ENCODE assay signal across 27 mouse cellular contexts in the genomic region with DNA sequence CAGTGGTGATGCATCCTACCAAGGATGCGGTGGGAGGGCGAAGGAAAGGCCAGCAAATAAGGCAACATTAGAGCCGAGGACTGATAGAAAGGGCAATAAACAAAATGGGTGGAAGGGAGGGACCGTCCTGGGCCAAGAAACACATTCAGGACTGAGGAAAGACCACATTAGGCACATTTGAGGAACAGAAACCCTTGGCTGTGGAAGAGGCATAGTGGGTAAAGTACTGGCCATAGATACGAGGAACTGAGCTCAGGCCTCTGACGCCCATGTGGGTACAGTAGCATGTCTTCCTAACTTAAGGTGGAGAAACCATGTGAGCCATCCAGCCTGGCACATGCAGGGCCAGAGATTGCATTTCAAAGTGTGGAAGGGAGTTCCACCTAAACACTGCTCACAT. TPM values are rescaled to one million over a fixed set of nuclear protein-coding genes. Genes with fewer than 3 reads are reported as not detected.
DNase-seq lines count a peak whose midpoint lies in the region; ATAC-seq and TF ChIP-seq lines count a peak whose summit lies in the region.
"Had no signal": no experiment of that assay in that cellular context is flagged by ENCODE, and none has a peak within 500 bp of the region (broad histone marks: within the 10 kb centered on the region; RNA-seq: fewer than 3 reads in every experiment).

No protein-coding gene starts in this region.

- H3K9me3 ChIP-seq in heart, embryonic 11.5 days (replicated peaks; ENCODE audit: control insufficient read depth, low read length) = no peaks in the 10 kb centered on the region
- H3K9me3 ChIP-seq: forebrain, embryonic 12.5 days; limb, embryonic 13.5 days had no signal

- no peak overlapping the region for H3K27ac ChIP-seq in heart, embryonic 11.5 days (ENCODE audit: low read depth, low read length)
- peak overlapping the region; percentile 79 for H3K27ac ChIP-seq in bone marrow macrophage, adult 2 months (ENCODE audit: insufficient read depth, low read depth, low read length)
- H3K27ac ChIP-seq: forebrain, embryonic 12.5 days; limb, embryonic 13.5 days had no signal

- no peak overlapping the region for H3K4me3 ChIP-seq in heart, embryonic 11.5 days (ENCODE audit: low read depth, low read length)
- peak overlapping the region; percentile 37 for H3K4me3 ChIP-seq in bone marrow macrophage, adult 2 months (ENCODE audit: insufficient read depth, low read length)
- H3K4me3 ChIP-seq: forebrain, embryonic 12.5 days; limb, embryonic 13.5 days had no signal

- H3K4me1 ChIP-seq in heart, embryonic 11.5 days (ENCODE audit: control insufficient read depth, insufficient read depth, low read length) = no peaks in the 10 kb centered on the region
- H3K4me1 ChIP-seq in bone marrow macrophage, adult 2 months (ENCODE audit: control insufficient read depth, insufficient read depth, low read length) = peaks cover 23% of the 10 kb centered on the region
- H3K4me1 ChIP-seq: forebrain, embryonic 12.5 days; limb, embryonic 13.5 days had no signal

- no peak overlapping the region for H3K4me2 ChIP-seq in heart, embryonic 11.5 days
- H3K4me2 ChIP-seq: forebrain, embryonic 12.5 days; limb, embryonic 13.5 days had no signal

- no peak for TF ChIP-seq POLR2A in bone marrow macrophage, adult 2 months (IDR thresholded peaks at IDR 0.05; ENCODE audit: borderline replicate concordance, low read depth, low read length)

- no peak for ATAC-seq in heart, embryonic 11.5 days (replicated peaks; ENCODE audit: insufficient number of reproducible peaks, low FRiP score, low TSS enrichment)
- ATAC-seq in megakaryocyte progenitor cell, adult 5-6 weeks (replicated peaks; ENCODE audit: poor library complexity) = peak; percentile 87
- ATAC-seq: midbrain, embryonic 16.5 days had no signal

- no peaks in the 10 kb centered on the region for H3K27me3 ChIP-seq in heart, embryonic 11.5 days (ENCODE audit: control insufficient read depth, insufficient read depth, low read length)
- H3K27me3 ChIP-seq: forebrain, embryonic 12.5 days; limb, embryonic 13.5 days had no signal

- TF ChIP-seq CTCF in bone marrow macrophage, adult 2 months (IDR thresholded peaks at IDR 0.05; ENCODE audit: low read depth, low read length) = no peak

- H3K36me3 ChIP-seq in heart, embryonic 11.5 days (ENCODE audit: control insufficient read depth, insufficient read depth, low read length) = no peaks in the 10 kb centered on the region
- H3K36me3 ChIP-seq: forebrain, embryonic 12.5 days; limb, embryonic 13.5 days had no signal

- intact Hi-C loops in left cerebral cortex, postnatal 10 days (cut with DNase I) = loop anchor here (5.0 kb wide), 1 partner anchor 32 kb away; no protein-coding TSS in a partner anchor

- DNase-seq in heart, adult 11 months = peak; percentile 95
- DNase-seq in lung, postnatal 25 days (ENCODE audit: low spot score) = peak; percentile 16
- DNase-seq in lung, postnatal 4 days = no peak
- no peak for DNase-seq in left cerebral cortex, adult 11 months (ENCODE audit: low spot score)
- no peak for DNase-seq in left cerebral cortex, postnatal 10 days (ENCODE audit: extremely low spot score in 1 of 2, low spot score in 2 of 2)
- DNase-seq: adrenal gland, postnatal 14 days; cerebellum, adult 18-20 months; gastrocnemius, postnatal 14 days; heart, postnatal 10 days; kidney, adult 8-10 months; kidney, postnatal 25 days had no signal

- 85% methylated on average over 6 of the region's 6 CpGs for WGBS in heart, embryonic 11.5 days (ENCODE audit: insufficient replicate concordance)

- H3K9ac ChIP-seq in heart, embryonic 11.5 days (ENCODE audit: low read depth, low read length) = no peak overlapping the region
- H3K9ac ChIP-seq: forebrain, embryonic 12.5 days; limb, embryonic 13.5 days had no signal

RNA-seq across cellular contexts. Expression of a gene that starts 3.2 kb away (rescaled TPM):
- 5.4 and 6.2 TPM in 2 replicates for polyA plus RNA-seq in heart, embryonic 11.5 days (2014; fragmentation: Nextera tagmentation; extraction: Ambion mirVana)
- polyA plus RNA-seq in bone marrow macrophage, adult 2 months (2012; ENCODE audit: insufficient read depth, insufficient read length, missing spikeins) = 5,285 and 5,524 TPM in 2 replicates
- total RNA-seq in megakaryocyte progenitor cell, adult 5-6 weeks (2015) = 43.7 and 64.7 TPM in 2 replicates
- total RNA-seq in megakaryocyte progenitor cell, adult 5-6 weeks (2017) = 73.6 and 105 TPM in 2 replicates
- total RNA-seq in left cerebral cortex, postnatal 10 days (2021) = 10 to 100 TPM; 18.5 to 19.0 TPM
- total RNA-seq: MEL had no signal

RNA-seq across cellular contexts. Expression of a gene that starts 29.7 kb away (rescaled TPM):
- polyA plus RNA-seq in heart, embryonic 11.5 days (2014; fragmentation: Nextera tagmentation; extraction: Ambion mirVana) = 0.65 TPM in 1 of 2 replicates, not detected in the other
- polyA plus RNA-seq in bone marrow macrophage, adult 2 months (2012; ENCODE audit: insufficient read depth, insufficient read length, missing spikeins) = not detected in 2 replicates
- total RNA-seq in megakaryocyte progenitor cell, adult 5-6 weeks (2015) = not detected in 2 replicates
- not detected in 2 replicates for total RNA-seq in megakaryocyte progenitor cell, adult 5-6 weeks (2017)
- total RNA-seq in left cerebral cortex, postnatal 10 days (2021) = not detected
- total RNA-seq: adrenal gland, postnatal 14 days; gastrocnemius, postnatal 14 days; heart, postnatal 10 days; layer of hippocampus, postnatal 10 days; left cerebral cortex, postnatal 14 days; megakaryocyte-erythroid progenitor cell, adult 5-6 weeks; MEL had no signal
- polyA plus RNA-seq: cortical plate, adult 2 months; embryonic facial prominence, embryonic 11.5 days; forebrain, embryonic 12.5 days; hindbrain, embryonic 11.5 days; limb, embryonic 13.5 days; liver, embryonic 16.5 days; midbrain, embryonic 16.5 days; small intestine, adult 2 months; stomach, embryonic 16.5 days had no signal

RNA-seq across cellular contexts. Expression of a gene that starts 30.8 kb away (rescaled TPM):
- 9.9 and 14.0 TPM in 2 replicates for polyA plus RNA-seq in heart, embryonic 11.5 days (2014; fragmentation: Nextera tagmentation; extraction: Ambion mirVana)
- 10.9 and 12.6 TPM in 2 replicates for polyA plus RNA-seq in bone marrow macrophage, adult 2 months (2012; ENCODE audit: insufficient read depth, insufficient read length, missing spikeins)
- 0.17 and 0.49 TPM in 2 replicates for total RNA-seq in megakaryocyte progenitor cell, adult 5-6 weeks (2015)
- total RNA-seq in megakaryocyte progenitor cell, adult 5-6 weeks (2017) = not detected in 2 replicates
- total RNA-seq in left cerebral cortex, postnatal 10 days (2021) = 10 to 100 TPM; 14.5 to 18.9 TPM
- total RNA-seq: megakaryocyte-erythroid progenitor cell, adult 5-6 weeks had no signal

RNA-seq across cellular contexts. Expression of a gene that starts 58.9 kb away (rescaled TPM):
- 27.8 and 32.0 TPM in 2 replicates for polyA plus RNA-seq in heart, embryonic 11.5 days (2014; fragmentation: Nextera tagmentation; extraction: Ambion mirVana)
- 66.3 and 75.3 TPM in 2 replicates for polyA plus RNA-seq in bone marrow macrophage, adult 2 months (2012; ENCODE audit: insufficient read depth, insufficient read length, missing spikeins)
- total RNA-seq in megakaryocyte progenitor cell, adult 5-6 weeks (2015) = 57.3 and 60.3 TPM in 2 replicates
- 40.0 and 66.2 TPM in 2 replicates for total RNA-seq in megakaryocyte progenitor cell, adult 5-6 weeks (2017)
- 10 to 100 TPM; 16.3 to 19.5 TPM for total RNA-seq in left cerebral cortex, postnatal 10 days (2021)

Comparison
In these comparisons a context has a peak if more than half of its experiments do, and no peak if none do; other contexts are left out.
1. DNase-seq: peak in heart, adult 11 months (single experiment) and lung, postnatal 25 days (single experiment); none in lung, postnatal 4 days (0 of 2), left cerebral cortex, adult 11 months (single experiment) and left cerebral cortex, postnatal 10 days (0 of 2).
2. RNA of a gene that starts 30.8 kb away (total RNA-seq): 14.5 to 18.9 TPM in left cerebral cortex, postnatal 10 days; 0.17 to 0.49 TPM in megakaryocyte progenitor cell, adult 5-6 weeks; every median in the first group is over 10 times any median in the second.